Mouse (Mus musculus) layer of hippocampus, postnatal 36 days (tissue): ENCODE results near the gene Mal. TPM values are rescaled to one million over a fixed set of nuclear protein-coding genes. Genes with fewer than 3 reads are reported as not detected.
A peak's percentile ranks its signal among the peaks of the same experiment; 100 is the strongest.

ENCODE experiments used
- DNase-seq, 2 experiments: peaks; one replicate each; pipeline ENCODE4 v3.0.0; 2022
- total RNA-seq, 2 experiments: library from RNA; stranded (reverse); gene quantifications; 2 replicates each; pipeline ENCODE4 v1.2.3; 2021

Mal gene
- 100 to 1,000 TPM; 148 to 160 TPM for total RNA-seq

GRCm38 (mm10) chr2:127656086-127656720, at the start of gene Mal:
Gene Mal (minus strand): TSS chr2:127656695.
- DNase-seq = peak; percentile 32 to 36

GRCm38 (mm10) chr2:127705267-127705666, 48.8 kb upstream of the Mal start:
- no peak for DNase-seq

GRCm38 (mm10) chr2:127689239-127689638, 32.7 kb upstream of the Mal start:
- DNase-seq = no peak

- peak; percentile 58 to 66 for DNase-seq
Measured at GRCm38 (mm10) chr2:127683687-127684331, 27.3 kb upstream of the Mal start.

- DNase-seq = no peak
Measured at GRCm38 (mm10) chr2:127667843-127668506, 11.5 kb upstream of the Mal start.

GRCm38 (mm10) chr2:127667015-127667414, 10.5 kb upstream of the Mal start:
- no peak for DNase-seq

- DNase-seq = no peak
Measured at GRCm38 (mm10) chr2:127662708-127663107, 6.2 kb upstream of the Mal start.

- no peak for DNase-seq
Measured at GRCm38 (mm10) chr2:127655419-127655818, 1.1 kb downstream of the Mal start.

- no peak for DNase-seq
Measured at GRCm38 (mm10) chr2:127654786-127655185, 1.7 kb downstream of the Mal start.

- DNase-seq = no peak
Measured at GRCm38 (mm10) chr2:127652805-127653204, 3.7 kb downstream of the Mal start.

GRCm38 (mm10) chr2:127652335-127652734, 4.2 kb downstream of the Mal start:
- DNase-seq = no peak

GRCm38 (mm10) chr2:127651601-127652000, 4.9 kb downstream of the Mal start:
- no peak for DNase-seq

GRCm38 (mm10) chr2:127649921-127650320, 6.6 kb downstream of the Mal start:
- no peak for DNase-seq

GRCm38 (mm10) chr2:127648145-127648544, 8.3 kb downstream of the Mal start:
- DNase-seq = no peak

- no peak for DNase-seq
Measured at GRCm38 (mm10) chr2:127646875-127647274, 9.6 kb downstream of the Mal start.

GRCm38 (mm10) chr2:127643728-127644704, 12.5 kb downstream of the Mal start:
- no peak for DNase-seq

- no peak for DNase-seq
Measured at GRCm38 (mm10) chr2:127638973-127639372, 17.5 kb downstream of the Mal start.

- DNase-seq = no peak
Measured at GRCm38 (mm10) chr2:127635581-127635980, 20.9 kb downstream of the Mal start.

GRCm38 (mm10) chr2:127632601-127633000, 23.9 kb downstream of the Mal start:
- DNase-seq = no peak

GRCm38 (mm10) chr2:127627990-127628570, 28.4 kb downstream of the Mal start:
- peak in 1 of 2 experiments; percentile 20 for DNase-seq

GRCm38 (mm10) chr2:127627354-127627753, 29.1 kb downstream of the Mal start:
- DNase-seq = peak; percentile 31 to 32

GRCm38 (mm10) chr2:127625659-127626058, 30.8 kb downstream of the Mal start:
- no peak for DNase-seq
